Mouse (Mus musculus): ENCODE measurements around the gene Bcl6. TPM values are rescaled to one million over a fixed set of nuclear protein-coding genes. Genes with fewer than 3 reads are reported as not detected.

Gene Bcl6
- polyA plus RNA-seq, 1 experiment from 2014 or later = 1.5 TPM

DNA sequence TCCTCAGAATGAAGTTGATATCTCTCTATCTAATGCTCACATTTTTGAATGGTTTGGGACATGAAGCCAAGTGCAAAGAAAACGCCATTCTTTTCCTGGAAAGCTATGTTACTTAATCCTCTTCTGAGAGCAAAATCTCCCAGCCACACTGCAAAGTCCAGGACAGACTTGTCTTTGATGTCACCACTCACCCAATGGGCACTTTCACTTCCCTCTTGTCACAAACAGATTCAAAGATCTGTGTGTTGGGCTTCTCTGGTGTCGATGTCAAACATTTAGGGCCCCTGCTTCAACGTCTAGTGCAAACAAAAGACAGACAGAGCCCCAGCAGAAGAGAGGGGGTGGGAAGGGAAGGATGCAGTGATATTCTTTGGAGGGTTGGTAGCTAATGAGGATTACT lies 23.4 kb upstream of the Bcl6 start:
- Histone ChIP-seq H3K27me3 (no peaks in the 10 kb centered on the region), H3K9me3 (no peaks in the 10 kb centered on the region), H3K36me3 (no peaks in the 10 kb centered on the region), H3K4me2 (replicated peaks) (no peak overlapping the region), H3K9ac (no peak overlapping the region), H3K4me3 (no peak overlapping the region), H3K27ac (no peak overlapping the region), H3K4me1 (no peaks in the 10 kb centered on the region)
- WGBS = 39% methylated on average over 3 of the region's 3 CpGs
- no peak for ATAC-seq (ENCODE audit: low FRiP score, low read depth)

DNA sequence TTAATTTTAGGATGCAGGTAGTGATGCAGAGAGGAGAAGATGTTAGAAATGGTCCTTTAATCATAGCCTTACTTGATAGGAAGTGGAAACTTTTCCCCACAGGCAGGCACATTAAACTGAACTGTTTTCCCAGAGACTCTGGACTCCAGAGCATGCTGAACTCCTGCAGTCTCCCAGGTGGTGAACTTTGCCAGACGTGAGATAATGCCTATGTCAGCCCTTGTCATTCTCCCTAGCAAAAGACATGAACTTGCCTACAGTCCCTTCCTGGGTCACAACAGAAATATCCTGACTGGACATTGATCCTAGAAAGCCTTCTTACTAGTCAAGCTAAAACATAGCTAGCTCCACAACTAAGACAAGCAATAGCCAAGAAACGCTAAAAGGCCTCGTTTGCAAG lies 22.7 kb upstream of the Bcl6 start:
- H3K27ac ChIP-seq = no peak overlapping the region
- WGBS = 73% methylated on average over 3 of the region's 3 CpGs
- no peak overlapping the region for H3K4me3 ChIP-seq
- no peak overlapping the region for H3K9ac ChIP-seq
- ATAC-seq (ENCODE audit: low FRiP score, low read depth) = no peak
- H3K9me3 ChIP-seq = no peaks in the 10 kb centered on the region
- H3K36me3 ChIP-seq = no peaks in the 10 kb centered on the region
- H3K27me3 ChIP-seq = no peaks in the 10 kb centered on the region
- no peaks in the 10 kb centered on the region for H3K4me1 ChIP-seq
- H3K4me2 ChIP-seq (replicated peaks) = no peak overlapping the region

DNA sequence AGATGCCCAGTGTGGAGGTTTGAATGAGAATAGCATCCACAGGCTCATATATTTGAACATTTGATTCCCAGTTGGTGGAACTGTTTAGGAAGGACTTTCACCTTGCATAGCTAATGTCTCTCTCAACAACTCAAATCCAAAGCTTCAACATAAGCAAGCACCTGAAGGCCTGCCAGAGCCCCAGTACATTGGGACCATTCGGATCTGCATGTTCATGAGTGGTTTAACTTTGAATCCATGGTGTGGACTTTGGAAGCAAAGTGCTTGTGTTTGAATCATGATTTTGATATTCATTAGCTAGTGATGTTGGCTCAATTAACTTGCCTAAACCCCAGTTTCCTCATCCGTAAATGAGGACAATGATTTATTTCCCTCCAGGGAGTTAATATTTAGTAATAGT lies 21.2 kb upstream of the Bcl6 start:
- Histone ChIP-seq H3K9me3 (no peaks in the 10 kb centered on the region), H3K27ac (no peak overlapping the region), H3K9ac (no peak overlapping the region), H3K4me1 (no peaks in the 10 kb centered on the region), H3K27me3 (no peaks in the 10 kb centered on the region), H3K4me2 (replicated peaks) (no peak overlapping the region), H3K4me3 (no peak overlapping the region), H3K36me3 (no peaks in the 10 kb centered on the region)
- ATAC-seq (ENCODE audit: low FRiP score, low read depth) = no peak
- WGBS = 94% methylated on average over 2 of the region's 2 CpGs

DNA sequence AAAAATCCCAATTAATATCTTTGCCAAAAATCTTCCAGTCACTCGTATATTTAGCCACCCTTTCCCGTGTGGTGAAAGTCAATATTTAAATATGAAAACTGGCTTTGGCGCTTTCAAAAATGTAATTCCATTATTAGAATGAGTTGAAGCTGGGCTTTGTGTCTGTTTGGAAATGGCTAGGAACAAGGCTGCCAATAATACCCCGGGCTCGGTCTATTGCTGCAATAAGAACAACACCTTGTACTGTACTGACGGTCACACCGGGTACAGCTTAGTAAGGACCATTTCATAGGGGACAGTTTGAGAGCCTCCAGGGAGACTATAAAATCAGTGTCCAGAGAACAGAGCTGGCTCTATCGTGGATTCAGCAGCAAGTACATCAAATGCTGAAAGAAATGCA lies 17.3 kb upstream of the Bcl6 start:
- H3K36me3 ChIP-seq = no peaks in the 10 kb centered on the region
- H3K27me3 ChIP-seq = no peaks in the 10 kb centered on the region
- 76% methylated on average over 8 of the region's 8 CpGs for WGBS
- ATAC-seq (ENCODE audit: low FRiP score, low read depth) = no peak
- no peak overlapping the region for H3K4me2 ChIP-seq (replicated peaks)
- no peak overlapping the region for H3K4me3 ChIP-seq
- no peaks in the 10 kb centered on the region for H3K9me3 ChIP-seq
- H3K27ac ChIP-seq = no peak overlapping the region
- H3K4me1 ChIP-seq = no peaks in the 10 kb centered on the region
- no peak overlapping the region for H3K9ac ChIP-seq

DNA sequence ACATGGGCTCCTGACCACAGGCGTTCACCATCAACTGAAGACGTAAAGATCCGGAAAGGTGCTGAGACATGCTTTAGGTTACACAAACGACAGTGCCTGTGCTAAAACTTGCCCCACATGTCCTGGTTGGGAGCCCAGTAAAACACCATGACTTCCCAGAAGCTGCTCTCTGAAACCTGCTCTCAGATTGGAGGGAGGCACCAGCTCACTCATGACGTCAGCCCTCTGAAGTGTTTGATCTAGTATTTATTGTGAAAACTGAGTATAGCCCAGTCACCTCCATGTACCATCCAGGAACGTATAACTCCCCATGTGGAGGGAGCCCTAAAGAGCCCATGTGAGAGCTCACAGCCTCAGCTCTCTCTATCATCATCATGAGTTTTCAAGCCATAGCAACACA lies 9.3 kb upstream of the Bcl6 start:
- H3K4me1 ChIP-seq = peaks cover 9% of the 10 kb centered on the region
- no peak overlapping the region for H3K9ac ChIP-seq
- H3K4me3 ChIP-seq = no peak overlapping the region
- no peaks in the 10 kb centered on the region for H3K27me3 ChIP-seq
- H3K36me3 ChIP-seq = no peaks in the 10 kb centered on the region
- no peak overlapping the region for H3K4me2 ChIP-seq (replicated peaks)
- no peak for ATAC-seq (ENCODE audit: low FRiP score, low read depth)
- no peak overlapping the region for H3K27ac ChIP-seq
- H3K9me3 ChIP-seq = no peaks in the 10 kb centered on the region
- 57% methylated on average over 6 of the region's 6 CpGs for WGBS

DNA sequence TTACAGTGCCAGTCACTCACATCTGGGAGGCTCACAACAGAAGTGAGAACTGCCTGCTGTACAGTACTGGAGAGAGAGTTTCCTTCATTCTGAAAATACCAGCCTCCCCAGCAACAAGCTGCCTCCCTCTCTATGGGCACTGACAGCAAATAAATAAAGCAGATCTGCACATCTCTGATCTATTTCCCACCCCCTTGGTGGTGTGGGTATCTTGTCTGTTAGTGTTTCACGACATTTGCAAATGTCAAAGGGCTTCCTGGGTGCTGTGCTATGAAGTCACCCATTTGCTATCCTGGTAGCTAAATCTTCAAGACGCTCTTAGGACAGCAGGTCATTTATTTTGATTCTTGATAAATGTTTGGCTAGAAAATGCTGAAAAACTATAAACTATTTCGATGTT lies 8.6 kb upstream of the Bcl6 start:
- H3K4me1 ChIP-seq = peaks cover 9% of the 10 kb centered on the region
- H3K27ac ChIP-seq = no peak overlapping the region
- no peaks in the 10 kb centered on the region for H3K9me3 ChIP-seq
- H3K4me2 ChIP-seq (replicated peaks) = no peak overlapping the region
- H3K27me3 ChIP-seq = no peaks in the 10 kb centered on the region
- no peaks in the 10 kb centered on the region for H3K36me3 ChIP-seq
- WGBS = 88% methylated on average over 3 of the region's 3 CpGs
- ATAC-seq (ENCODE audit: low FRiP score, low read depth) = no peak
- no peak overlapping the region for H3K9ac ChIP-seq
- no peak overlapping the region for H3K4me3 ChIP-seq

DNA sequence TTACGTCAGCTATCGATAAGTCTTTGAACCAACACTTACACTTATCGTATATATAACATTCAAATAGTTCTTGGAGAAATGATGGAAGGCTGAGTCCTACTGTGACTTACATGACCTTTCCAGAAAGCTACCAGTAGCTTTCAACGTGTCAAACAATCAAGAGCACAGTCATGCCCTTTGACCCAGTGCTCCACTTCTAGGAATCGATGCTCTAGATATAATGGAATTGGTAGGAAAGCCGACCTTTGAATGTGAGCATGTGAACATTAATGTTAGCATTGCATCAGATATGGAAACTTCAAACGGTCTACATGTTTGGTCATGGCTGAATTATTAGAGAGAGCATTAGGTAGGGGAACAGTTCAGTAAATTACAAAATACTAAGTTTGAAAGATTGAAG lies 7.7 kb upstream of the Bcl6 start:
- H3K4me2 ChIP-seq (replicated peaks) = no peak overlapping the region
- no peaks in the 10 kb centered on the region for H3K36me3 ChIP-seq
- no peak for ATAC-seq (ENCODE audit: low FRiP score, low read depth)
- no peak overlapping the region for H3K4me3 ChIP-seq
- H3K9me3 ChIP-seq = no peaks in the 10 kb centered on the region
- 89% methylated on average over 7 of the region's 7 CpGs for WGBS
- peaks cover 14% of the 10 kb centered on the region for H3K4me1 ChIP-seq
- H3K27me3 ChIP-seq = no peaks in the 10 kb centered on the region
- H3K9ac ChIP-seq = no peak overlapping the region
- no peak overlapping the region for H3K27ac ChIP-seq

DNA sequence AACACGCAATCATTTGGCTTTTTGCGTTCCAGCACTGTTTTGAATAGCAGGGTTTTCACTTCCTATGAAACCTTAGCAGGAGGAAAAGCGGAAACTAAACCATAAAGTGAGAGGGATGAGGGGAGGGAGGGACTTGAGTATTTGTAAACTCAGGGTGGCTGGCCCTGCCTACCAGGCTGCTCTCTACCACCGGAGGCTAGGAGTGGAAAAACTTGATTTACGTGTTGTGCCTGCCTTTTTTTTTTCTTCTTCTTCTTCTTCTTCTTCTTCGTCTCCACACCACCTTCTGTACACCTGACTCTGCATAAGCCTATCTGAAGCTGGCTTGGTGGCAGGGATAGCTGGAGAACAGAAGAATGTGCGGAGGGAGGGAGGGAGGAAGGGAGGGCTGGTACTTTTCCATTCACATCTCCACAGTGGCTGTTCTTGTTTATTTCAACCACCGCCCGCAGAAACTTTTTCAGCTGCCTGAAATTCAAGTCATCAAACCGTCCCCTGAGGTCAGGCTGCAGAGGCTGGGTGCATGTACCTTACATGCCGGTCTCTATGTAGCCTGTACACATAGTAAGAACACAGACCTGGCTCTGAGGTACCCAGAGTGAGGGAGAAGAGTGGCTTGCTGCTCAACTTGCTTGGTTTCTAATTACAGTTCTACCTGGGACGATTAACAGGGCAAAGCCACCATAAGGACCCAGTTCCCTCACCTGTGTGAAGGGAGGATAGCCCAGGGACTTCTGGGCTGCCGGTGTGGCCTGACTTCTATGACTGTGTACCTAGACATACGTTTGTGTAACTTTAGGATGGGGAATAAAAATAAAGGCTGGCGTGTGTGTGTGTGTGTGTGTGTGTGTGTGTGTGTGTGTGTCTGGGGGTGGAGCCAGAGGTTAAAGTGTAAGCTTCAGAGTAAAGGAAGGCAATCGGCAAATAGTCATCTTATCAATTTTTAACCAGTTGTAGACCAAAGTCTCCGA lies 5.0 kb upstream of the Bcl6 start:
- WGBS = 37% methylated on average over 17 of the region's 17 CpGs
- Histone ChIP-seq H3K4me2 (replicated peaks) (peak overlapping the region; percentile 32), H3K4me3 (no peak overlapping the region), H3K27ac (no peak overlapping the region), H3K9ac (no peak overlapping the region), H3K9me3 (no peaks in the 10 kb centered on the region), H3K27me3 (no peaks in the 10 kb centered on the region), H3K36me3 (no peaks in the 10 kb centered on the region), H3K4me1 (peaks cover 30% of the 10 kb centered on the region)
- ATAC-seq (ENCODE audit: low FRiP score, low read depth) = no peak

DNA sequence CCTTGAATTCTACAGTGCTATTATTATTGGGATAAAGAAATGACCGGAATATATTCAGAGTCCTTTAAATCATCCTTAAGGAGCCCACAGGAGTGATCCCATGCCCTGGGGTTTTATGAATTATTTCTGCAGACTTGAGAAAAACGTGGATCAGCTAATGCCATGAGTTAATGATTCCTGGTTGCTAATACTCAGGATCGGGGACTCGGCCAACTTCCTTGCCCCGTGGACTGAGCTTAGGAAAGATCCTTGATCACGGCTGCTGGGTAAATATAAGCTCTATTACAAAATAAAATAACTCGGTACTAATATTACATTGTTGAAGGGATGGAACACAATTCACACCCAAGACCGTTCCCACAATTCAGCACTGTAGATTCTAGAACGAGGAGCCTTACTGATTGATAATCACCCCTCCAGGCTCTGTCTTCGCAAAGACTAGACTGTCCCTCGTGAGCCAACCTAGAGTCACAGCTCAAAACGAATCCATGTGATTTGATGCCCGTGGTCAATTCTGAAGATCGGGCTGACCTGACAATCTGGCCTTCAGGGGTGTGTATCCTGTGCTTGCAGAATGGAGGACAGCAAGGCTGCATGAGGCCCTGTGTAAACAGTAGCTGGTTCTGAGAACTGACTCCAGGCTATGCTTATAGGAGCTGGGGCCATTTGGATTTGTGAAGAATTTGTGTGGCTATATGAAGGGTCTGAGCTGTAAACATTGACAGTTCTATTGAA lies 3.4 kb upstream of the Bcl6 start:
- no peaks in the 10 kb centered on the region for H3K27me3 ChIP-seq
- WGBS = 86% methylated on average over 14 of the region's 14 CpGs

DNA sequence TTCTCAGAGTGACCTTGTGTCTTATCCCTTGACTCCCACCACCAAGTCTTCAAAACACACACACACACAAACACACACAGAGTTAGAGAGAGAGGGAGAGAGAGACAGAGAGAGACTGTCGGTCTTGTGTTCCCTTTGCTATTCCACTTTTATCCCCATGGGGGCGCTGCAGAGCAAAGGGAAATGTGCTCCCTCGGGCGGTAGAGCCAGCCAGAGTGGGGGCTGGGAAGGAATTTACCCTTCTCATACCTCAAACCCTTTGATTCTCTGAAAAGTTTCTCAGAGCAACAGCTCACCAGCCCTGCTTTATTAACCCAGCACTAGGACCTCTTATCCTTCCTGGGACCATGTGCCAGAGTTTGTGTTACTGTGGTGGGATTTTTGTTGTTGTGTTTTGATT lies 2.5 kb upstream of the Bcl6 start:
- H3K27me3 ChIP-seq = no peaks in the 10 kb centered on the region
- H3K4me2 ChIP-seq (replicated peaks) = 0 out of 2 replicates have a peak overlapping the region, but pooled peaks have one; percentile 9
- H3K36me3 ChIP-seq = no peaks in the 10 kb centered on the region
- H3K9ac ChIP-seq = no peak overlapping the region
- peaks cover 39% of the 10 kb centered on the region for H3K4me1 ChIP-seq
- no peak overlapping the region for H3K4me3 ChIP-seq
- no peaks in the 10 kb centered on the region for H3K9me3 ChIP-seq
- 1% methylated on average over 4 of the region's 4 CpGs for WGBS
- no peak for ATAC-seq (ENCODE audit: low FRiP score, low read depth)
- no peak overlapping the region for H3K27ac ChIP-seq

More for the DNA sequence above, 3.4 kb upstream of the Bcl6 start:
- Histone ChIP-seq H3K9ac (no peak overlapping the region), H3K4me2 (replicated peaks) (no peak overlapping the region), H3K27ac (no peak overlapping the region), H3K4me1 (peaks cover 30% of the 10 kb centered on the region), H3K9me3 (no peaks in the 10 kb centered on the region), H3K4me3 (no peak overlapping the region), H3K36me3 (no peaks in the 10 kb centered on the region)
- ATAC-seq (ENCODE audit: low FRiP score, low read depth) = no peak

DNA sequence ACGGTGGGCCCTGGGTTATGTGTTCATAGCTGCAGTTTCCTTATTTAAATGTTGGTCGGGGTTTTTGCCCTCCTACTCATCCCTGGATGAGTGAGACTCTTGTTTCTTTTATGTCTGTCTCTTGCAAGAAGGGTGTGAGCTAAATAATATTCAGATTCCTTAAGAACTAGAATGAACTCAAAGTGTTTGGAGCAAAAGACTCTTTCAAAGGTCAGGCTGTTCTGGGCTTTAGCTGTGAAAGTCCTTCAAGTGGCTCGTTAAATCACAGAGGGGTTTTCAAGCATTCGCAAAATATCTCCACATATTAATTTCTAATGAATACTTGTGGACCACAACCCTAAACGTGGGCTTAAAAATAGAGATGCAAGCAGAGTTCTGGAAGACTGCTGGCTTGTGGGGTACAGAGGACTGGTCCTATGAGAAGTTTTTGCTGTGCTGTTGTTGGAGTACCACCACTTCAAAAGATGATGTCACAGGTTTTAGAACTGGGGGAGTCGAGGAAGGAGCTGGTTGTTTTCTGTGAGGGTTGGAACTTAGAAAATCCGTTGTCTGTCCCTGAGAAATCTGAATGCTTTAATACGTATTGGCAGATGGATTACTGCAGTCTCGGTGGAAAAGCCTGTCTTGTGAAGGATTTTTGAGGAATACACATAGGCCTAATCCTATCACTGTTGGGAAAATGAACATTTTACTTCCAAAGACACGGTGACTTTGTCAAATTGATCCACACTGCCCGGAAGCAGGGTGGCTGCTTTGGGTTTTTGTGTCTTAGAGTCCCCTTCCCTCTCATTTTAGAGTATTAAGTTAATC lies 1.7 kb upstream of the Bcl6 start:
- 37% methylated on average over 11 of the region's 11 CpGs for WGBS
- peak overlapping the region; percentile 51 for H3K9ac ChIP-seq
- H3K9me3 ChIP-seq = no peaks in the 10 kb centered on the region
- peak overlapping the region; percentile 75 for H3K4me3 ChIP-seq
- ATAC-seq (ENCODE audit: low FRiP score, low read depth) = no peak
- H3K4me1 ChIP-seq = peaks cover 46% of the 10 kb centered on the region
- H3K4me2 ChIP-seq (replicated peaks) = peak overlapping the region; percentile 95
- no peaks in the 10 kb centered on the region for H3K36me3 ChIP-seq
- H3K27me3 ChIP-seq = no peaks in the 10 kb centered on the region
- no peak overlapping the region for H3K27ac ChIP-seq
